Mouse (Mus musculus) MEL-GATA-1-ER (cell line): ENCODE measurements at regions not wholly inside any gene's neighbourhood (a gene's known extent, or its start where the extent isn't known, plus 50 kb on each side); places are given as distances from the start of the nearest gene placed in this dataset.
A peak's percentile ranks its signal among the peaks of the same experiment; 100 is the strongest.

ENCODE experiments used
- DNase-seq: peaks from one replicate; pipeline ENCODE4 v3.0.0-alpha.2; 2012; ENCODE audit warnings: low read depth; ENCODE audit errors: extremely low read depth

- DNase-seq, result no peak
These were observed 1175.9 kb downstream of the Diaph3 start for GRCm38 (mm10) chr14:85965139-85965538.

- no peak for DNase-seq
These were observed 1195.2 kb downstream of the Diaph3 start for GRCm38 (mm10) chr14:85945707-85946313.

GRCm38 (mm10) chr14:85942792-85943191 is 1198.2 kb downstream of the Diaph3 start:
- DNase-seq, result no peak

- DNase-seq, result no peak
These were observed 1200.5 kb downstream of the Diaph3 start for GRCm38 (mm10) chr14:85940585-85940984.

GRCm38 (mm10) chr14:85935091-85935490 is 1205.9 kb downstream of the Diaph3 start:
- DNase-seq, result no peak

- no peak for DNase-seq
These were observed 1210.6 kb downstream of the Diaph3 start for GRCm38 (mm10) chr14:85930387-85930786.

- DNase-seq, result no peak
These were observed 1222.1 kb downstream of the Diaph3 start for GRCm38 (mm10) chr14:85918894-85919293.

GRCm38 (mm10) chr14:85915761-85916160 is 1225.3 kb downstream of the Diaph3 start:
- DNase-seq, result no peak

- DNase-seq, result no peak
These were observed 1243.1 kb downstream of the Diaph3 start for GRCm38 (mm10) chr14:85897890-85898289.

GRCm38 (mm10) chr14:85861371-85861951 is 1279.6 kb downstream of the Diaph3 start:
- no peak for DNase-seq

- peak; percentile 17 for DNase-seq
These were observed 1291.5 kb downstream of the Diaph3 start for GRCm38 (mm10) chr14:85849490-85849889.

- DNase-seq, result no peak
These were observed 1305.5 kb downstream of the Diaph3 start for GRCm38 (mm10) chr14:85835494-85835893.

- DNase-seq, result no peak
These were observed 1326.1 kb downstream of the Diaph3 start for GRCm38 (mm10) chr14:85814920-85815319.

- no peak for DNase-seq
These were observed 1341.0 kb downstream of the Pcdh17 start for GRCm38 (mm10) chr14:85784386-85784785.

GRCm38 (mm10) chr14:85770636-85771035 is 1327.3 kb downstream of the Pcdh17 start:
- no peak for DNase-seq

GRCm38 (mm10) chr14:85768301-85768700 is 1324.9 kb downstream of the Pcdh17 start:
- no peak for DNase-seq

- no peak for DNase-seq
These were observed 1314.0 kb downstream of the Pcdh17 start for GRCm38 (mm10) chr14:85757343-85757742.

- DNase-seq, result no peak
These were observed 1295.2 kb downstream of the Pcdh17 start for GRCm38 (mm10) chr14:85738567-85738966.
